Mouse (Mus musculus): Measurements from ENCODE around the gene Spata32.

The Spata32 gene

GRCm38 (mm10) chr11:103176510-103176909 lies 41.7 kb downstream of the Spata32 start:
- in situ Hi-C loops (cut with MboI, MseI): loop anchor here (10.0 kb wide), 1 partner anchor 88 kb away; the partner anchor contains the start of gene Map3k14

- in situ Hi-C loops (cut with MboI, MseI): loop anchor here (10.0 kb wide), 1 partner anchor 89 kb away; the partner anchor contains the start of gene Map3k14
These were observed 42.4 kb downstream of the Spata32 start for GRCm38 (mm10) chr11:103175688-103176442.

- in situ Hi-C loops (cut with MboI, MseI): loop anchor here (10.0 kb wide), 1 partner anchor 90 kb away; the partner anchor contains the start of gene Map3k14
These were observed 43.3 kb downstream of the Spata32 start for GRCm38 (mm10) chr11:103174891-103175391.

- in situ Hi-C loops (cut with MboI, MseI): loop anchor here (10.0 kb wide), 1 partner anchor 90 kb away; the partner anchor contains the start of gene Map3k14
These were observed 43.8 kb downstream of the Spata32 start for GRCm38 (mm10) chr11:103174411-103174832.

GRCm38 (mm10) chr11:103173771-103174344 lies 44.4 kb downstream of the Spata32 start:
- in situ Hi-C loops (cut with MboI, MseI): loop anchor here (10.0 kb wide), 1 partner anchor 91 kb away; the partner anchor contains the start of gene Map3k14

GRCm38 (mm10) chr11:103173041-103173770 lies 45.0 kb downstream of the Spata32 start:
- in situ Hi-C loops (cut with MboI, MseI): loop anchor here (10.0 kb wide), 1 partner anchor 92 kb away; the partner anchor contains the start of gene Map3k14

- in situ Hi-C loops (cut with MboI, MseI): loop anchor here (10.0 kb wide), 1 partner anchor 92 kb away; the partner anchor contains the start of gene Map3k14
These were observed 45.7 kb downstream of the Spata32 start for GRCm38 (mm10) chr11:103172392-103173040.

- in situ Hi-C loops (cut with MboI, MseI): loop anchor here (10.0 kb wide), 1 partner anchor 93 kb away; the partner anchor contains the start of gene Map3k14
These were observed 46.4 kb downstream of the Spata32 start for GRCm38 (mm10) chr11:103171703-103172391.

- in situ Hi-C loops (cut with MboI, MseI): loop anchor here (10.0 kb wide), 1 partner anchor 94 kb away; the partner anchor contains the start of gene Map3k14
These were observed 47.0 kb downstream of the Spata32 start for GRCm38 (mm10) chr11:103171286-103171620.

- in situ Hi-C loops (cut with MboI, MseI): loop anchor here (10.0 kb wide), 1 partner anchor 94 kb away; the partner anchor contains the start of gene Map3k14
These were observed 47.5 kb downstream of the Spata32 start, which contains the start of gene Fmnl1 for GRCm38 (mm10) chr11:103170494-103171285. Gene Fmnl1, plus strand, starts transcription at chr11:103171107.

GRCm38 (mm10) chr11:103170111-103170493 lies 48.1 kb downstream of the Spata32 start:
- in situ Hi-C loops (cut with MboI, MseI): loop anchor here (10.0 kb wide), 1 partner anchor 95 kb away; the partner anchor contains the start of gene Map3k14

- in situ Hi-C loops (cut with MboI, MseI): loop anchor here (10.0 kb wide), 1 partner anchor 95 kb away; the partner anchor contains the start of gene Map3k14
These were observed 48.6 kb downstream of the Spata32 start for GRCm38 (mm10) chr11:103169664-103170063.

GRCm38 (mm10) chr11:103168690-103169390 lies 49.4 kb downstream of the Spata32 start:
- in situ Hi-C loops (cut with MboI, MseI): no loop called here

GRCm38 (mm10) chr11:103164391-103164790 lies 53.8 kb downstream of the Spata32 start:
- in situ Hi-C loops (cut with MboI, MseI): loop anchor here (5.0 kb wide), 2 partner anchors 62 to 163 kb away; partner anchors contain the start of genes Acbd4 and Plcd3

- in situ Hi-C loops (cut with MboI, MseI): loop anchor here (5.0 kb wide), 2 partner anchors 60 to 165 kb away; partner anchors contain the start of genes Acbd4 and Plcd3
These were observed 56.1 kb downstream of the Spata32 start for GRCm38 (mm10) chr11:103162132-103162531.

GRCm38 (mm10) chr11:103161449-103161848 lies 56.8 kb downstream of the Spata32 start:
- in situ Hi-C loops (cut with MboI, MseI): loop anchor here (5.0 kb wide), 2 partner anchors 59 to 166 kb away; partner anchors contain the start of genes Acbd4 and Plcd3

GRCm38 (mm10) chr11:103160738-103161137 lies 57.5 kb downstream of the Spata32 start:
- in situ Hi-C loops (cut with MboI, MseI): loop anchor here (5.0 kb wide), 2 partner anchors 58 to 167 kb away; partner anchors contain the start of genes Acbd4 and Plcd3

All from T-helper 1 cell (primary cell).